Comparison of ENCODE assay signal across 1 mouse cellular context in the genomic region with DNA sequence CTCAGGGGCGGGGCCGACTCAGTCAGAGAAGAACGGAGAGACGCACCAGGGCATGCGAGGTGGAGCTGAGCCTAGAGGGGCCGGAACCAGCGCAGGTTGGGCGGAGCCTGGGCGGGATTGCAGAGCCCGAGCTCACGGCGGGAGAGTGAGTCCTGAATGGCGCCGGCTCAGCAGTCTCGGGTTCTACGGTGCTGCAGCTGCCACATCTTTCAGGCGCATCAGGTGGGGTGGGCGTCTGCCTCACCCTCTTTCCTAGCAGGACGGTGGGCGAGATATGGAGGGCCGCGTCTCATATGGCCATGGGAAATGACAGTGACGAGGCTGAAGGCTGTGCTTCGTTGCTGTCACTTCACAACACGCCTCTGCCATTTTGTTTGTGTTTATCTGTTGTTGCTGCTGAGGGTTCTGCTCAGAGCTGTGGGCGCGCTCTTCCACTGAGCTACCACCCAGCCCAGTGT.
TF ChIP-seq lines count a peak whose summit lies in the region.

No protein-coding gene starts in this region.

TF ChIP-seq in MEL, 35 proteins besides CTCF, POLR2A, EP300 and RAD21 (continued from another document):
- TF ChIP-seq TCF12 (IDR thresholded peaks at IDR 0.05; ENCODE audit: low read depth, low read length): peak; percentile 83
